13 mouse cellular contexts compared by ENCODE assay signal in genomic region chr1:181017890-181018420, GRCm38 (mm10). TPM values are rescaled to one million over a fixed set of nuclear protein-coding genes. Genes with fewer than 3 reads are reported as not detected.
A peak's percentile ranks its signal among the peaks of the same experiment; 100 is the strongest.
DNase-seq lines count a peak whose midpoint lies in the region; ATAC-seq and TF ChIP-seq lines count a peak whose summit lies in the region.
"Had no signal": no experiment of that assay in that cellular context is flagged by ENCODE, and none has a peak within 500 bp of the region (broad histone marks: within the 10 kb centered on the region; RNA-seq: fewer than 3 reads in every experiment).

No protein-coding gene starts in this region.

- peaks cover 5% of the 10 kb centered on the region for H3K27me3 ChIP-seq in hindbrain, embryonic 12.5 days
- 0 out of 2 replicates have a peak, but pooled peaks cover 2% of the 10 kb centered on the region for H3K27me3 ChIP-seq in hindbrain, embryonic 16.5 days (replicated peaks; ENCODE audit: control insufficient read depth, insufficient read depth, low read length)
- H3K27me3 ChIP-seq in stomach, postnatal 0 days (ENCODE audit: control insufficient read depth, insufficient read depth, low read length): no peaks in the 10 kb centered on the region

- ATAC-seq in hindbrain, embryonic 12.5 days (ENCODE audit: low FRiP score): no peak
- no peak for ATAC-seq in hindbrain, embryonic 16.5 days
- no peak for ATAC-seq in stomach, postnatal 0 days (ENCODE audit: low FRiP score, low TSS enrichment)

- no peak overlapping the region for H3K9ac ChIP-seq in hindbrain, embryonic 12.5 days
- H3K9ac ChIP-seq in hindbrain, embryonic 16.5 days (ENCODE audit: low read depth, low read length): no peak overlapping the region
- H3K9ac ChIP-seq in stomach, postnatal 0 days (ENCODE audit: low read length): no peak overlapping the region

- no peak overlapping the region for H3K4me3 ChIP-seq in hindbrain, embryonic 12.5 days
- no peak overlapping the region for H3K4me3 ChIP-seq in hindbrain, embryonic 16.5 days (ENCODE audit: low read length)
- no peak overlapping the region for H3K4me3 ChIP-seq in stomach, postnatal 0 days (ENCODE audit: low read depth, low read length)

- H3K4me2 ChIP-seq in hindbrain, embryonic 12.5 days (replicated peaks): 0 out of 2 replicates have a peak overlapping the region, but pooled peaks have one; percentile 96
- H3K4me2 ChIP-seq in hindbrain, embryonic 16.5 days (ENCODE audit: low read length): no peak overlapping the region; the same call in 1 of the 2 replicates
- H3K4me2 ChIP-seq in stomach, postnatal 0 days (replicated peaks; ENCODE audit: low read depth): no peak overlapping the region

- 69% methylated on average over 13 of the region's 13 CpGs for WGBS in hindbrain, embryonic 12.5 days
- WGBS in hindbrain, embryonic 16.5 days: 73% methylated on average over 13 of the region's 13 CpGs
- WGBS in stomach, postnatal 0 days: 71% methylated on average over 13 of the region's 13 CpGs

- H3K27ac ChIP-seq in hindbrain, embryonic 12.5 days: no peak overlapping the region
- H3K27ac ChIP-seq in hindbrain, embryonic 16.5 days (ENCODE audit: low read depth, low read length): no peak overlapping the region
- no peak overlapping the region for H3K27ac ChIP-seq in stomach, postnatal 0 days (replicated peaks)
- H3K27ac ChIP-seq: liver, embryonic 14.5 days; neural tube, embryonic 13.5 days had no signal

- peak; percentile 15 for DNase-seq in cerebellum, adult 11 months
- no peak for DNase-seq in cerebellum, postnatal 4 days (ENCODE audit: low spot score in 2 of 2)
- peak; percentile 20 for DNase-seq in urinary bladder, adult 2 months (ENCODE audit: low spot score)
- DNase-seq in urinary bladder, postnatal 4 days (ENCODE audit: low spot score in 2 of 2): no peak
- DNase-seq in stomach, postnatal 0 days (ENCODE audit: low spot score): peak; percentile 12
- DNase-seq in c-Kit-positive CD71-positive TER-119-positive erythroid progenitor cells, embryonic 14.5 days (ENCODE audit: low spot score): no peak

- no peaks in the 10 kb centered on the region for H3K36me3 ChIP-seq in hindbrain, embryonic 12.5 days
- no peaks in the 10 kb centered on the region for H3K36me3 ChIP-seq in hindbrain, embryonic 16.5 days (ENCODE audit: control insufficient read depth, insufficient read depth, low read length)
- no peaks in the 10 kb centered on the region for H3K36me3 ChIP-seq in stomach, postnatal 0 days (ENCODE audit: control insufficient read depth, insufficient read depth, low read length)
- H3K36me3 ChIP-seq: heart, embryonic 13.5 days; neural tube, embryonic 13.5 days had no signal

- no peak for TF ChIP-seq EP300 in stomach, postnatal 0 days (optimal IDR thresholded peaks at IDR 0.05)

- TF ChIP-seq CTCF in stomach, postnatal 0 days (IDR thresholded peaks at IDR 0.05; ENCODE audit: low read depth): no peak

- H3K4me1 ChIP-seq in hindbrain, embryonic 12.5 days: peaks cover 14% of the 10 kb centered on the region
- peaks cover 7% of the 10 kb centered on the region for H3K4me1 ChIP-seq in hindbrain, embryonic 16.5 days (ENCODE audit: control insufficient read depth, insufficient read depth, low read depth, low read length)
- H3K4me1 ChIP-seq in stomach, postnatal 0 days (replicated peaks; ENCODE audit: control insufficient read depth, insufficient read depth): peaks cover 13% of the 10 kb centered on the region

- H3K9me3 ChIP-seq in hindbrain, embryonic 12.5 days (replicated peaks): no peaks in the 10 kb centered on the region
- H3K9me3 ChIP-seq in hindbrain, embryonic 16.5 days (ENCODE audit: control insufficient read depth, low read length): no peaks in the 10 kb centered on the region
- no peaks in the 10 kb centered on the region for H3K9me3 ChIP-seq in stomach, postnatal 0 days (ENCODE audit: control insufficient read depth, low read length)
- H3K9me3 ChIP-seq: heart, embryonic 13.5 days; neural tube, embryonic 13.5 days had no signal

RNA-seq across cellular contexts. Expression of gene Ephx1, which starts 2.7 kb away (rescaled TPM):
- polyA plus RNA-seq in hindbrain, embryonic 12.5 days (2016; fragmentation: Nextera tagmentation; extraction: Ambion mirVana): 2.1 and 2.4 TPM in 2 replicates
- 11.8 and 16.4 TPM in 2 replicates for polyA plus RNA-seq in hindbrain, embryonic 16.5 days (2015; fragmentation: Nextera tagmentation; extraction: Ambion mirVana)
- 159 and 184 TPM in 2 replicates for polyA plus RNA-seq in urinary bladder, adult 2 months (2012; rRNA removed)
- 30.0 and 32.2 TPM in 2 replicates for polyA plus RNA-seq in stomach, postnatal 0 days (2015; fragmentation: Nextera tagmentation; extraction: Ambion mirVana)

RNA-seq across cellular contexts. Expression of gene 9130409I23Rik, which starts 33.1 kb away (rescaled TPM):
- polyA plus RNA-seq in hindbrain, embryonic 12.5 days (2016; fragmentation: Nextera tagmentation; extraction: Ambion mirVana): 0.10 TPM in 1 of 2 replicates, not detected in the other
- not detected in 2 replicates for polyA plus RNA-seq in hindbrain, embryonic 16.5 days (2015; fragmentation: Nextera tagmentation; extraction: Ambion mirVana)
- 0.28 and 0.33 TPM in 2 replicates for polyA plus RNA-seq in urinary bladder, adult 2 months (2012; rRNA removed)
- polyA plus RNA-seq in stomach, postnatal 0 days (2015; fragmentation: Nextera tagmentation; extraction: Ambion mirVana): 0.28 and 0.72 TPM in 2 replicates
- polyA plus RNA-seq: frontal cortex, adult 2 months; heart, embryonic 13.5 days; inflammation-experienced regulatory T-cells, adult 6 months; neural tube, embryonic 13.5 days had no signal

Comparison
In these comparisons a context has a peak if more than half of its experiments do, and no peak if none do; other contexts are left out.
1. DNase-seq: peak in cerebellum, adult 11 months (single experiment), urinary bladder, adult 2 months (single experiment) and stomach, postnatal 0 days (single experiment); none in cerebellum, postnatal 4 days (0 of 2), urinary bladder, postnatal 4 days (0 of 2) and c-Kit-positive CD71-positive TER-119-positive erythroid progenitor cells, embryonic 14.5 days (single experiment).